Mouse (Mus musculus): ENCODE results near the gene Tmcc3.

DNA sequence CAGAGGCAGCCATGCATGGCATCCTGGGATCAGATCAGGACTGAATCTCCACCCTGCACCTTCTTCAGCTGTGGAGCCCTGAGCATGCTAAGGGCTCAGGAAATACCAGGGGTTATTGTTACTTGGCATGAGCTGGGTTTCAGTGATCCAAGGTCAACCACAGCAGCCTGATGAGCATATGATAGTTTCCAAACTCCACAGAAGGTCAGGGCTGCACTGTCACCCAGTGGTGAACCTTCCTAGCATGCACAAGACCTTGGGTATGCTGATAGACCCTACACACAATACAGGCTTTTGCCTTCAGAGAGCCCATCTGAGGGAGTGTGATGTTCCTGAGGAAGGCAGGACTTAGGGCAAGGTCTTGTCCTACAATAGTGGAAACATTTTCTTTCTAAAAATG is 82.5 kb downstream of the Tmcc3 start:
- no peak for TF ChIP-seq CTCF (conservative IDR thresholded peaks at IDR 0.05; ENCODE audit: low read length)
- TF ChIP-seq NANOG (IDR thresholded peaks at IDR 0.05; ENCODE audit: borderline replicate concordance, low read length) = no peak
- no peak for TF ChIP-seq POU5F1 (IDR thresholded peaks at IDR 0.05; ENCODE audit: borderline replicate concordance, low read length)
